Mouse (Mus musculus) hindbrain, embryonic 12.5 days (tissue): ENCODE data around the gene Nfia. TPM values are rescaled to one million over a fixed set of nuclear protein-coding genes. Genes with fewer than 3 reads are reported as not detected.
A peak's percentile ranks its signal among the peaks of the same experiment; 100 is the strongest.

Experiments used
- ATAC-seq: fragments of 200-750 bp; cut with Nextera tagmentation; 2 replicates; pipeline ENCODE4 v1.8.0; 2017; ENCODE audit warnings: moderate TSS enrichment; ENCODE audit not compliant: low FRiP score
- H3K27ac ChIP-seq: fragments of 300-500 bp; sonication (generic); 2 replicates; pipeline ENCODE4 v1.5.1; 2016; ENCODE audit warnings: mild to moderate bottlenecking
- H3K27me3 ChIP-seq: fragments of 300-500 bp; sonication (generic); 2 replicates; pipeline ENCODE4 v1.6.1; 2016; ENCODE audit warnings: mild to moderate bottlenecking
- H3K36me3 ChIP-seq: fragments of 300-500 bp; sonication (generic); 2 replicates; pipeline ENCODE4 v1.6.1; 2016; ENCODE audit warnings: mild to moderate bottlenecking
- H3K4me1 ChIP-seq: fragments of 300-500 bp; sonication (generic); 2 replicates; pipeline ENCODE4 v1.6.1; 2016
- H3K4me2 ChIP-seq: fragments of 300-500 bp; sonication (generic); replicated peaks from 2 replicates; pipeline ENCODE4 v1.6.1; 2016; ENCODE audit warnings: mild to moderate bottlenecking
- H3K4me3 ChIP-seq: fragments of 300-500 bp; sonication (generic); 2 replicates; pipeline ENCODE4 v1.5.1; 2016; ENCODE audit warnings: mild to moderate bottlenecking
- H3K9ac ChIP-seq: fragments of 300-500 bp; sonication (generic); 2 replicates; pipeline ENCODE4 v1.6.1; 2016; ENCODE audit warnings: mild to moderate bottlenecking, moderate library complexity
- H3K9me3 ChIP-seq: fragments of 300-500 bp; sonication (generic); replicated peaks from 2 replicates; pipeline ENCODE4 v1.6.1; 2016; ENCODE audit warnings: mild to moderate bottlenecking
- WGBS: fragments of 180-500 bp; shearing (Covaris S2); methylation state at CpG from one replicate; pipeline ENCODE4 v1.1.7; 2016; 5-methylcytosine and 5-hydroxymethylcytosine counted together
- polyA plus RNA-seq: library from polyadenylated mRNA; unstranded; fragments of >200 nt; fragmentation: Nextera tagmentation; extraction: Ambion mirVana; gene quantifications from 2 replicates; pipeline ENCODE4 v1.2.1, GENCODE M21; 2016

Gene Nfia
- polyA plus RNA-seq, 1 experiment from 2014 or later, result 58.4 TPM

GRCm38 (mm10) chr4:98032332-98032731 is 259.8 kb downstream of the Nfia start:
- Histone ChIP-seq H3K9ac (no peak overlapping the region), H3K9me3 (no peaks in the 10 kb centered on the region), H3K4me3 (no peak overlapping the region), H3K36me3 (no peaks in the 10 kb centered on the region), H3K27ac (no peak overlapping the region), H3K27me3 (no peaks in the 10 kb centered on the region), H3K4me2 (no peak overlapping the region), H3K4me1 (no peaks in the 10 kb centered on the region)
- WGBS, result 67% methylated on average over 5 of the region's 5 CpGs
- ATAC-seq, result no peak

- no peak for ATAC-seq
- no peaks in the 10 kb centered on the region for H3K27me3 ChIP-seq
- H3K27ac ChIP-seq, result no peak overlapping the region
- H3K4me2 ChIP-seq, result no peak overlapping the region
- no peaks in the 10 kb centered on the region for H3K9me3 ChIP-seq
- no peak overlapping the region for H3K4me3 ChIP-seq
- H3K4me1 ChIP-seq, result no peaks in the 10 kb centered on the region
- H3K9ac ChIP-seq, result no peak overlapping the region
- 65% methylated on average over 5 of the region's 5 CpGs for WGBS
- H3K36me3 ChIP-seq, result no peaks in the 10 kb centered on the region
These were observed 266.6 kb downstream of the Nfia start for GRCm38 (mm10) chr4:98039095-98039494.

GRCm38 (mm10) chr4:98040179-98040578 is 267.6 kb downstream of the Nfia start:
- ATAC-seq, result no peak
- Histone ChIP-seq H3K27ac (no peak overlapping the region), H3K9ac (no peak overlapping the region), H3K4me2 (no peak overlapping the region), H3K4me1 (no peaks in the 10 kb centered on the region), H3K36me3 (no peaks in the 10 kb centered on the region), H3K4me3 (no peak overlapping the region), H3K9me3 (no peaks in the 10 kb centered on the region), H3K27me3 (no peaks in the 10 kb centered on the region)
- 76% methylated on average over 7 of the region's 7 CpGs for WGBS

DNA sequence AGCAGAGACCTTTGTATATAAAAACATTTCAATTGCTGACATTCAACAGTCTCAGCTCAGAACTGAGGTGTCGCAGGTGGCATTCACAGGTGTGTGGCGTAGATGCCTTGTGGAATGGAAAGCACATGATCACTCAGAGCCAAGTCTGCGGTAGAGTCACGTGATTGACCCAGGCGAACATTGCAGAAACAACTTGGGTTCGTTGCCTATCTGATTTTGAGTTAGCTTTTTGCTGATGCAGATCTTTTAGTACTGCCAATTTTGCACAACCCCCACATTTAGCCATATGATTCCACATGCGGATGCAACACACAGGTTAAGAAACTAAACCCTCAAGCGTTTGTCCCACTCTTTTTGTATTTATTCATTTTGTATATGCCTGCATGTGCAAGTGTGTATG is 272.1 kb downstream of the Nfia start:
- 94% methylated on average over 8 of the region's 8 CpGs for WGBS
- no peaks in the 10 kb centered on the region for H3K27me3 ChIP-seq
- H3K27ac ChIP-seq, result no peak overlapping the region
- no peaks in the 10 kb centered on the region for H3K36me3 ChIP-seq
- H3K9me3 ChIP-seq, result no peaks in the 10 kb centered on the region
- no peak for ATAC-seq
- no peak overlapping the region for H3K9ac ChIP-seq
- H3K4me3 ChIP-seq, result no peak overlapping the region
- H3K4me1 ChIP-seq, result peaks cover 4% of the 10 kb centered on the region
- no peak overlapping the region for H3K4me2 ChIP-seq

DNA sequence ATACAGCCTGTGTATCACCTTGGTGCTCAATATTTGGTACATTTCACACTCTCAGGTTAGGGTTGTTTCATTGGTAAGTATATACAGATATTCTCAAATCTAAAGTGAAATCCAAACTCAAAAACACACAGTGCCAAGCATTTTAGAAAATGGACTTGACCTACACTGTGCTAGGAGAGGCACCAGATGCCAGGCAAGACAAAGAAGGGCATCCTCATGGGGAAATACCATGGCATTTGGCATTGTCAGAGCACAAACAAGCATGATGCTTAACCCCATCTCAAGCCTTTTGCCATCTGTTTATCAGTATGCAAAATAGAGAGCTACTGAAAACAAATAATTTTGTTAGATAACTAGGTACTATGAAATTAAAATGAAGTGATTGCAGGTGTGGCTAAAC is 274.8 kb downstream of the Nfia start:
- Histone ChIP-seq H3K4me3 (no peak overlapping the region), H3K4me1 (peaks cover 19% of the 10 kb centered on the region), H3K27ac (peak overlapping the region; percentile 44; the same call in 1 of the 2 replicates), H3K9ac (no peak overlapping the region), H3K36me3 (no peaks in the 10 kb centered on the region), H3K27me3 (no peaks in the 10 kb centered on the region), H3K4me2 (no peak overlapping the region), H3K9me3 (no peaks in the 10 kb centered on the region)
- ATAC-seq, result peak; percentile 58; the same call in 1 of the 2 replicates

DNA sequence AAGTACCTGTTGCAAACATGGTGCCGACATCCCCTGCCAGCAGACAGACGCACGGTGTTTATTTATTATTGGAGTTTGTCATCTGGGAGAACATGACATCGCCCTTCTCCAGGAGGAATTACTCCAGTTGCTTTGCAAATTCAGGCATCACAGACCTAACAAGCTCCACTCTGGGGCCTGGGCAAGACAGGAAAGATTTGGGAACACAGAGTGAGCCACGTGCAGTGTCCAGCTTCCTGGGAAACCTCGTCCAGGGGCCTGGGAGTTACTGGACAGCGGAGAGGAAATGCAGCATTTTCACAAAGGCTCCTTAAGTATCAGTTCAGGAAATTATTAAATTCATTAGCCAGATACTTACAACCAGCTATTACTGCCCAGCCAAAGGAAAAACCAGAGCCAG is 277.1 kb downstream of the Nfia start:
- Histone ChIP-seq H3K27ac (no peak overlapping the region), H3K9ac (no peak overlapping the region), H3K27me3 (no peaks in the 10 kb centered on the region), H3K36me3 (0 out of 2 replicates have a peak, but pooled peaks cover 7% of the 10 kb centered on the region), H3K4me1 (peaks cover 19% of the 10 kb centered on the region), H3K9me3 (no peaks in the 10 kb centered on the region), H3K4me2 (no peak overlapping the region), H3K4me3 (no peak overlapping the region)
- WGBS, result 61% methylated on average over 7 of the region's 7 CpGs
- ATAC-seq, result no peak

GRCm38 (mm10) chr4:98050003-98050620 is 277.6 kb downstream of the Nfia start:
- H3K36me3 ChIP-seq, result 0 out of 2 replicates have a peak, but pooled peaks cover 7% of the 10 kb centered on the region
- H3K27ac ChIP-seq, result no peak overlapping the region; the same call in 1 of the 2 replicates
- H3K4me2 ChIP-seq, result no peak overlapping the region
- H3K27me3 ChIP-seq, result no peaks in the 10 kb centered on the region
- H3K4me1 ChIP-seq, result peaks cover 19% of the 10 kb centered on the region
- peak; percentile 30; the same call in 1 of the 2 replicates for ATAC-seq
- 80% methylated on average over 8 of the region's 8 CpGs for WGBS
- H3K4me3 ChIP-seq, result no peak overlapping the region
- no peaks in the 10 kb centered on the region for H3K9me3 ChIP-seq
- H3K9ac ChIP-seq, result no peak overlapping the region

DNA sequence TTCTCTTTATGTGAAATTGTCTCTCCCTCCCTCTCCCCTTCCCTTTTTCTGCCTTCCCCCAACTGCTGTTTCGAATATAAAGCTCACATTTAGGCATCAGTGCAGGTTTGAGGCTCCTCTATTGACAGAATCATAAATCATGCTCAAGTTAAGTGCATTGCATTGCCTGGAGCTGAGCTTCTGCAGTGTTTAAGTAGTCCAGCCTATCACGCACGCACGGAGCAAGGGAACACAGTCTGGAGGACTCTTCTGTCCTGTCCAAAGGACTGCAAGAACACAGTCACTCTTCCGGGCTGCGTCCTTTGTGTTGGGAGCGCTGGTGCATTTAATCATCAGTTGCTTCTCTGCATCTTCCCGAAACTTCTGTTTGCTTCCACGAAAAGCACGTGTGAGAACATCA is 278.2 kb downstream of the Nfia start:
- no peaks in the 10 kb centered on the region for H3K9me3 ChIP-seq
- H3K36me3 ChIP-seq, result 0 out of 2 replicates have a peak, but pooled peaks cover 7% of the 10 kb centered on the region
- H3K4me2 ChIP-seq, result no peak overlapping the region
- peaks cover 19% of the 10 kb centered on the region for H3K4me1 ChIP-seq
- no peaks in the 10 kb centered on the region for H3K27me3 ChIP-seq
- 0 out of 2 replicates have a peak, but pooled peaks have one; percentile 61 for ATAC-seq
- 0 out of 2 replicates have a peak overlapping the region, but pooled peaks have one; percentile 17 for H3K27ac ChIP-seq
- H3K9ac ChIP-seq, result no peak overlapping the region
- 53% methylated on average over 10 of the region's 10 CpGs for WGBS
- no peak overlapping the region for H3K4me3 ChIP-seq

DNA sequence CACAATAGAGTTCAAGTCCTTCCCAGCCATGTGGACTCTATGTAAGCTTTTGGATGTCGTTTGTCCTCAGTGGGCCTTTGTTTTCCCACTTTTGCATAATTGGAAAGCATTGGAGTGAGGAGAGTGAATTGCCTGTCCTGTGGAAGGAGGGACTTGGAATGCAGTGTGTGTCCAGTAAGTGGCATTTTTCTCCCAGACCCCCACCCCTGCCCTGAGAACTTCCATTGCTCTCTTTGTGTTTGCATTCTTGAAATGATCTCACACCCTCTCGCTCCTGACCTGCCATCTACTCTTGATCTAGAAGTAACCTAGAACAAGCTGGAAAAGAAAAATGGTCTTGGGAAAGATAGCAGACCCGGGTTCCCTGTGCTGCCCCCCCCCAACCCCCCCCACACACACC is 278.8 kb downstream of the Nfia start:
- Histone ChIP-seq H3K9ac (no peak overlapping the region), H3K4me1 (peaks cover 19% of the 10 kb centered on the region), H3K27ac (0 out of 2 replicates have a peak overlapping the region, but pooled peaks have one; percentile 17), H3K9me3 (no peaks in the 10 kb centered on the region), H3K4me2 (no peak overlapping the region), H3K36me3 (0 out of 2 replicates have a peak, but pooled peaks cover 7% of the 10 kb centered on the region), H3K4me3 (no peak overlapping the region), H3K27me3 (no peaks in the 10 kb centered on the region)
- ATAC-seq, result no peak
- 61% methylated on average over 3 of the region's 3 CpGs for WGBS

DNA sequence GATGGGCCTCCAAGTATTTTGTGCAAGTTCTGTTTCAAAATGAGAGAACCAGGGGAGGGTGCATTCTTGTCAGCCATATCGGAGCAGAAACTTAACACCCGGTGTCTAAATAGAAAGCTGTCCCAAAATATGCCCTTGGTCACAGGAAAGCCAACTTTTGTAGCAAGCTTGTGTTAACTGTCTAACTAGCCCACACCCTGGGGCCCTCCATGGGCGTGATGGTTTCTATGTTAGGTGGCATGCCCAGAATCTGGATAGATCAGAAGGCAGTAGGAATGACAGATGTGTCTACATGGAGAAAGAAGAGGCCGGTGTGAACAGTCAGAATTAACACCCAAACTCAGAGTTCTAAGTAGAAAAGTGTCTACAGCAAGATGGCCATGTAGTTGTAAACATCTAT is 282.5 kb downstream of the Nfia start:
- no peak overlapping the region for H3K27ac ChIP-seq
- WGBS, result 97% methylated on average over 4 of the region's 4 CpGs

DNA sequence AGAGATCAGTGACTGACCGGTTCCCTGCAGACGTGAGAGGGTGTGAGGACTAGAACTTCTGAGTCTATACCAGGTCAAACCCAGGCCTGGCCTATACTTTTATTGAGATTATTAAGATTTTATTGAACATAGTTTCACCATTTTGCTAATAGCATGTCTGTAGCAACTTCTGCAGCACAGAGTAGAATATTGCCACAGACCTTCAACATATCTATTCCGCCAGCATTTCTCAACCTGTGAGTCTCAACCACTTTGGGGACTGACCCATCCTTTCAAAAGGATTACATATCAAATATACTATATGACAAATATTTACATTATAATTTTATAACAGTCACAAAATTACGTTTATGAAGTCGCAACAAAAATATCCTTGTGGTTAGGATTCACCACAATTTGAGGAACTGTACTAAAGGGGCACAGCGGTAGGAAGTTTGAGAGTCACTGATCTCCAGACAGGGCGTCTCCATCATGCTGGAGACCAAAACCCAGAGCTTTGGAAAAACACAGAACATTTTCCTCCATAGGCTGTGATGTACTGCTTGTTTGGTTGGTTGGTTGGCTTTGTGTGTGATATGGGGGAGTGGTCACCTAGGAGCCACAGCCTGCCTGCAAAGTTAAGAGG is 284.0 kb downstream of the Nfia start:
- H3K27me3 ChIP-seq, result no peaks in the 10 kb centered on the region
- 0 out of 2 replicates have a peak, but pooled peaks cover 7% of the 10 kb centered on the region for H3K36me3 ChIP-seq
- no peaks in the 10 kb centered on the region for H3K9me3 ChIP-seq
- H3K4me3 ChIP-seq, result no peak overlapping the region
- 88% methylated on average over 7 of the region's 7 CpGs for WGBS
- ATAC-seq, result no peak
- no peak overlapping the region for H3K9ac ChIP-seq
- H3K27ac ChIP-seq, result no peak overlapping the region
- no peak overlapping the region for H3K4me2 ChIP-seq
- H3K4me1 ChIP-seq, result no peaks in the 10 kb centered on the region

More for the DNA sequence above, 282.5 kb downstream of the Nfia start:
- Histone ChIP-seq H3K4me1 (peaks cover 10% of the 10 kb centered on the region), H3K4me3 (no peak overlapping the region), H3K9ac (no peak overlapping the region), H3K27me3 (no peaks in the 10 kb centered on the region), H3K9me3 (no peaks in the 10 kb centered on the region), H3K36me3 (0 out of 2 replicates have a peak, but pooled peaks cover 7% of the 10 kb centered on the region), H3K4me2 (no peak overlapping the region)
- ATAC-seq, result no peak

- Histone ChIP-seq H3K27me3 (no peaks in the 10 kb centered on the region), H3K4me1 (no peaks in the 10 kb centered on the region), H3K36me3 (0 out of 2 replicates have a peak, but pooled peaks cover 7% of the 10 kb centered on the region), H3K4me2 (no peak overlapping the region), H3K9me3 (no peaks in the 10 kb centered on the region), H3K4me3 (no peak overlapping the region), H3K27ac (no peak overlapping the region), H3K9ac (no peak overlapping the region)
- WGBS, result 82% methylated on average over 12 of the region's 12 CpGs
- ATAC-seq, result no peak
These were observed 284.7 kb downstream of the Nfia start for GRCm38 (mm10) chr4:98057246-98057645.

- H3K9me3 ChIP-seq, result no peaks in the 10 kb centered on the region
- ATAC-seq, result no peak
- no peak overlapping the region for H3K9ac ChIP-seq
- H3K4me3 ChIP-seq, result no peak overlapping the region
- no peaks in the 10 kb centered on the region for H3K4me1 ChIP-seq
- H3K27me3 ChIP-seq, result no peaks in the 10 kb centered on the region
- no peak overlapping the region for H3K27ac ChIP-seq
- H3K36me3 ChIP-seq, result 0 out of 2 replicates have a peak, but pooled peaks cover 7% of the 10 kb centered on the region
- WGBS, result 83% methylated on average over 4 of the region's 4 CpGs
- H3K4me2 ChIP-seq, result no peak overlapping the region
These were observed 285.2 kb downstream of the Nfia start for GRCm38 (mm10) chr4:98057721-98058120.
